Mouse (Mus musculus) gastrocnemius, postnatal 36 days (tissue): ENCODE results near the gene Nfatc3. TPM values are rescaled to one million over a fixed set of nuclear protein-coding genes. Genes with fewer than 3 reads are reported as not detected.

ENCODE experiments used
- DNase-seq, 2 experiments: peaks; one replicate each; pipeline ENCODE4 v3.0.0; 2022
- intact Hi-C: fragments of 180-260 bp; cut with DNase I; formaldehyde crosslinking; loops from one replicate; pipeline ENCODE4 v1.15.1; 2025
- total RNA-seq, 2 experiments: library from RNA; stranded (reverse); gene quantifications; 2 replicates each; pipeline ENCODE4 v1.2.3; 2021

The Nfatc3 gene
- total RNA-seq, 2 experiments from 2014 or later, result 19.5 to 22.8 TPM

DNA sequence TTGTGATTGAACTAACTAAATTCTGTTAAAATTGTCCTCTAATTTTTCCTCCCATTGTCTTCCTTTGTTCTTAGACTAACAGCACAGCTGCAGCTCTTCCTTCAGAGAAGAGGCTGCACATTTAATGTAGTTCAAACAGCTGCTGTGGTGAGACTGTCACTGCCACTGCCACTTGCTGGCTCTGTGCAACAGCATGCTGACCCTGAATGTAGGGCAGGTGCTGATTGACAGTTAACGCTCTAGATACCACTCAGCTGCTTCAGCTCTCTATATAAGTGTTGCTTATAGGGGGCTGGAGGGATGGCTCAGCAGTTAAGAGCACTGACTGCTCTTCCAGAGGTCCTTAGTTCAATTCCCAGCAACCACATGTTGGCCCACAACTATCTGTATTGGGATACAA, 53.9 kb downstream of the Nfatc3 start:
- DNase-seq, result no peak
- intact Hi-C loops, result loop anchor here (10.0 kb wide), 1 partner anchor 118 kb away; the partner anchor contains the start of gene Dus2

DNA sequence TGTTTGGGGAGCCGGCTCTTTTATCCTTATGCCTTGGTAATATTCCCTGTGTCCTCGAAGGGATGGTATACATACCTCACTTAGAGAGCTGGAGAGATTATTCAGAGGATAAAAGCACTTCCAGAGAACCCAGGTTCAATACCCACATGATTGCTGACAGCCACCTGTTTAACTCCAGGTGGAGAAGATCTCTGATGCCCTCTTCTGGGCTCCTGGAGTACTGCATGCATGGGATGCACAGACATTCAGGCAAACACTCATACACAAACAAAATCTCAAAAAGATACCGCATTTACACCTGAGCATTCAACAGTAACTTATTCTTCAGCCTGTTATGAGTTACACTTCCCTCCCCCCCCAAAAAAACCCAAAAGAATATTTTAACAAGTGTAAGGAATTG, 57.3 kb downstream of the Nfatc3 start:
- intact Hi-C loops, result loop anchor here (10.0 kb wide), 1 partner anchor 121 kb away; the partner anchor contains the start of gene Dus2
- no peak for DNase-seq

DNA sequence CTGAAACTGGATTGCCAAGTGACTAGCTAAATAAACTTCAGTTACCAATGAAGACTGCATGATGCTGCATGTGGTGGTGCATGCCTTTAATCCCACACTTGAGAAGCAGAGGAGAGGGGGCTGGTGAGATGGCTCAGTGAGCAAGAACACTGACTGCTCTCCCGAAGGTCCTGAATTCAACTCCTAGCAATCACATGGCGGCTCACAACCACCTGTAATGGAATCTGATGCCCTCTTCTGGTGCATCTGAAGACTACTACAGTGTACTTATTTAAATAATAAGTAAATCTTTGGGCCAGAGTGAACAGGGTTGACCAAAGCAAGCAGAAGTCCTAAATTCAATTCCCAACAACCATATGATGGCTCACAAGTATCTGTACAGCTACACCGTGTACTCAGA, 64.8 kb downstream of the Nfatc3 start:
- intact Hi-C loops, result no loop called here
- no peak for DNase-seq

DNA sequence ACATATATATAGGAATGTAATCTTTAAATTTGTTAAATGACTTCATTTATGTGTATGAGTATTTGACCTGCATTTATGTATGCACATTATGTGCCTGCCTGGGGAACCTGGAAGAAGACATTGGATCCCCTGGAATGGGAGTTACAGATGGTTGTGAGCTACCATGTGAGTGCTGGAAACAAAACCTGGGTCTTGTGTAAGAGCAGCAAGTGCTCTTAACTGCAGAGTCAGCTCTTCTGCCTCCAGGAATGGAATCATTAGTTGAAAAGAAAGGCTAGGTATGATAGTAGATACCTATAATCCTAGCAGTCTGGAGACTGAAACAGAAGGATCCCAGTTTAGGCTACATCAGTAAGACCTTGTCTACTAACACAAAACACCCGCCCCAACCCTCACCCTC, 67.4 kb downstream of the Nfatc3 start:
- intact Hi-C loops, result no loop called here
- no peak for DNase-seq

DNA sequence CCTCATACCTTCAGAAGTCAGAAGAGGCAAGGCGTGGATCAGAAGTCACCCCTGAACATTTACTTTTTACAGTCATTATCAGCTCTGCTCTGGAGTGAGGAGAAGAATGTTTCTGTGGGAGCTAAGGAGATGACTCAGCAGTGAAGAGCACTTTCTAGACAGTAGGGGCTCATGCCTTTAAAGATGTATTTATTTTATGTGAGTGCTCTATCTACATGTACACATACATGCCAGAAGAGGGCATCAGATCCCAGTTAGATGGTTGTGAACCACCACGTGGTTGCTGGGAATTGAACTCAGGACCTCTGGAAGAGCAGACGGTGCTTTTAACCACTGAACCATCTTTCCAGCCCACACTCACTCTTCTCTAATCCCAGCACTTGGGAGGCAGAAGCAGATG, 68.4 kb downstream of the Nfatc3 start:
- DNase-seq, result no peak
- intact Hi-C loops, result no loop called here

DNA sequence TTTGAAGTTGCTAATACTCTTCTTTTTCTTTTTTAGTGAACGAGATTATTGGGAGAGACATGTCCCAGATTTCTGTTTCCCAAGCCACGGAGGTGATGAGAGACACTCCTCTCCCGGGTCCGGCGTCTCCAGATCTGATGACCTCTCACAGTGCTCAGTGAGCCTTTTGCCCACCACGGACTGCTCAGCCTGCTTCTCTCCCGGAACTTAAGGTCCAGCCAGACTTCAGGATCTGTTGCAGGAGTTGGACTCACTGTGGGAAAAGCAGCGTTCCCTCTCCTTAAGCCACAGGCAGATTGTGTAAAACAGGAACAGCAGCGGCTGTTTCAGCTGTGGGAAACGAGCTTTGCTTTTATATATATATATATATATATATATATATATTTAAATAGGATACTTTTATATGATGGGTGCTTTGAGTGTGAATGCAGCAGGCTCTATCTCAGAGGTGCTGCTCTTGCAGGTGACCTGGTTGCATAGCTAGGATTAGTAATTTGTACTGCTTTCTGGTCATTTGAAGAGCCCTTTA, 69.3 kb downstream of the Nfatc3 start:
- no peak for DNase-seq
- intact Hi-C loops, result loop anchor here (1.0 kb wide), 1 partner anchor 24 kb away; no protein-coding TSS in a partner anchor

DNA sequence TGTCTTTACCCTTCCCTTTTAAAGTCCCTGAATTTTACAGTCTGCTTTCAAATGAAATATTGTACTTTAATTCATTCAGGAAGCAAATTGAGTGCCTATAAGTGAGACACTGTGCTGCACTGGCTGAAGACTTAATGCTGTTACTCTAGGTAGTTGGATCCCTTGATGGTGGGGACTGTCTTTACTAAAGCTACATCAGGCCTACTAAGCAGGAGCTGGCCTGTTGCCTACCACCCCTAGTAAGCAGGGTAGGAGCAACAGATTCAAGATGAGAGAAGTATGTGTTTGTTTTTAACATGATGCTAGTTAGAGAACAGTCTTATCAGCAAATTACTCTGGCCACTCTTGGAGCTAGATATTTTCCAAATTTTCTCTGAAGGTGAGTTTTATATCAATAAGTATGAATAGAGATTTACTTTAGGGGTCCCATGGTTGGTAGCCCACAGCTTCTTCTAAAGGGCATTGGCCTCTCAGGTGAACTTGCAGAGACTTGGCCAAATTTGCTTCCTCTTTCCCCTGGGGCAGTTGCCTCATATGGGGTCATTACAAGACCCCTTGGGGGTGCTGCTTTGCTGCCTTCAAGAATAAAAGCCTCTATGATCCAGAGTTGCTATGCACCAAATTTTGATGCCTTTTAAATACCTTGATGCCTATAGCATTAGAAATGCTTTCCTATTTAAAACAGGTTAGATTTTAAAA, 70.7 kb downstream of the Nfatc3 start:
- DNase-seq, result no peak
- intact Hi-C loops, result no loop called here

DNA sequence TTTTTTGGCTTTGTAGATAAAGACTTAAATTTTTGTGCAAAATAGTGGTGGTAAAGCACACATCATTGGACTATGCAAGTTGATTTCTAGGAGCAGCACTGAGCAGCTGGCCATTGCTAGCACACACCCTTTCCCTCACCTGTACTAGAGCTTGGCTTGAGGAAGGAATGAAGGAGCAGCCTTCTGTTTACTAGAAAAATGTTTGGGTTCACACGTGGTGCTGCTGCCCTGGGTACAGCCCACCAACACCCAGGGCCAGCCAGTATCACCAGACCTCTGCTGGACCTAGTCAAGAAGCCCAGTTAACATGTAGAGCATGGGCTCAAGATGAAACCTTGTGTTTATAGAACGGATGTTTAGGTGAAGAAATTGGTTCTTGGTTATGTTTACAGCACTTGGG, 71.4 kb downstream of the Nfatc3 start:
- DNase-seq, result no peak
- intact Hi-C loops, result no loop called here

DNA sequence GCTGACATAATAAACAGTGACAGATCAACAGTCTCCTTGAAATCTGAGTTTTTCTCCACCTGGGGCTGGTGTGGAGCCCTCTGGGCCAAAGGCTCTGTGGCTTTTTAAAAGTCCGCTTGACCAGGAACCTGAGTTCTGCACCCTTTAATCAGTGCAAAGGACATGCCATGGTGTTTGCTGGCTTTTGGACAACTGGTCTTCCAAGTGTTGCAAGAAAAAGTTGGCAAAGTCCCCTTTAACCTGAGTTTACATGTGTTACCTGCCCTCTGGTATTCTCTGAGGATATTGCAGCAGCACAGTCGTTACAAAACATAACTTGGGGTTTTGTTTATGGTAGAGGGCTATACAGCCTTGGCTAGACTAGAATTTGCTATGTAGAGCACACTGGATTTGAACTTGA, 71.9 kb downstream of the Nfatc3 start:
- intact Hi-C loops, result no loop called here

DNA sequence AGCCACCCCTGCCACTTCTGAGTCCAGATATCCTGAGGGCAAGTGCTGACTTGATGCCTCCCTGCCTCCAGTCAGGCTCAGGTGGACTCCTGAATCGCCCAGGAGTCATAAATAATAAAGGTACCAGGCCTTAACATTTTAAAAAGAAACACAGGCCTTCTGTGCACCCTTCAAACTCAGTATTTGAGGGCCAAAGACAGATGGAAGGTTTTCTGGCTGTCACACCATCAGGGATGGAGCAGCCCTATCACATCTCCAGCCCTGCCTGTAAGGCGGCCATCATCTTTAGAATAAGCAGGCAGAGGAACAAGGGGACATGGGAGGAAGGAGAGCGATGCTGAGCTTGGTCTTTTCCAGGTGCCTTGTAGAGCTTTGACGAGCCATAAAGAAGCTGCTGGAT, 72.4 kb downstream of the Nfatc3 start:
- intact Hi-C loops, result no loop called here
- DNase-seq, result no peak

More for the DNA sequence above, 71.9 kb downstream of the Nfatc3 start:
- DNase-seq, result no peak

DNA sequence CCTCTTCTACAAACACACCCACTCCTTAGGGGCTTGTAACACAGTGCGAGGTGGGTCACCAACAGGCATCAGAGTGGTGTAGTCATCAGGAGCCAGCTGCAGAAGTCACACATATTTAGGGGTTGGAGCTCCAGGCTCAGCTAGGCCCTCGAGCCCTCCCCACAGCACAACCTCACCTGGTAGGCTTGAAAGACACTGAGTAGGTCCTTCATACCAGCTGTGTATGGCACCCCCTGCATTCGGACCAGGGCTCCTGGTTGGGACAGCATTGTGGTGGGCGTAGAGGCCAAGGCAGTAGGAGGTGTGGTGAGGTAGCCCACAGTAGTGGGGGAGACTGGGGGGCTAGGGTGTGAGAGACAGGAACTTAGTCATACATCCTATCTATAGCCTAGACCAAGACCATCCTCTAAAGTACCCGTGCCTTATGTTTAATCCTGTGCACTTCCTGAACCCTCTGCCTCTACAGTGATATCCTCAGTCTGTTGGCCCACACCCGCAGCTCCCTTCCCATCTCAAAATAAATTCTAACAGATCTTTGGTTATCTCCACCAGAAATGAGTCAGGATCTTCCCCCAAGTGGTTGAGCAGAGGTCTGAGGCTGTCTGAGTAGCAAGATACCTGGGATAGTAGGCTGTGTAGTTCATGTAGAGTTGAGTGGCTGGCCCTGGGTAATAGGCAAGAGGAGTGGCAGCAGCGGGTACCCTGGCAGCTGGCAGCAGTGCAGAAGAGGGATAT, 73.0 kb downstream of the Nfatc3 start:
- no peak for DNase-seq

DNA sequence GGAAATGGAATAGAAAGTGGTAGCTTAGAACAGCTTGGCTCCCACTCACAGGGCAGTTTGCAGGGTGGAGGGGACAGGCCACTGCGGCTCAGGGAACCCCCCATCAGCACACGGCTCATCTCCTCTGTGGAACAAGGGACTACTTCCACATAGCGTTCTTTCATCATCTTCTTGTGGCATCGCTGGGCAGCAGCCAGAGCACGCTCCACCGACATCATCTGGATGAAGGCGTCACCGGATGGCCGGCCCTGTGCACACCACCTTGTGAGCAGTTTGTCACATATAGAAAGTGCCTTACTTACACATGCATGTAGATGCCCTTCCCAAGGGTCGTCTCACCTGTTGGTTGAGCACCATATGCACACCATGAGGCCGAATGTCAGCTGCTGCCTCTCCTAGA, 73.7 kb downstream of the Nfatc3 start:
- DNase-seq, result no peak
- intact Hi-C loops, result no loop called here

More for the DNA sequence above, 73.0 kb downstream of the Nfatc3 start:
- intact Hi-C loops, result no loop called here

DNA sequence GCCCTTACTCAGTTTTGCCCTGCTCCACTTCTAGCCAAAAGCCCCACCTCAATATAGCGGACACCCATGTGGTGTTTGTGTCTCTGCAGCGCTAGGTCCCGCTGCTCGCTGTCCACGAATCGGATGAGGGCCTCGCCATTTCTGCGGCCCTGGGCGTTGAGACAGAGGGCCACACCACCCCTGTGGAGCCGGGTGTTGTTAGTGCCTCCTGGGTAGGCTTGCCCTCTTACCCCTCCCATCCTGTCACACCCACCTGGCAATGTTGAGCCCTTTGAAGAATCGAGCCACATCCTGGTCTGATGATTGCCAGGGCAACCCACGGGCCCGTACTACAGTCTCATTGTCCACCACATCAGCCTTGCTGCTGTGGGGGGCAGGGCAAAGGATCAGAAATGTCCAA, 74.9 kb downstream of the Nfatc3 start:
- intact Hi-C loops, result no loop called here
- no peak for DNase-seq

DNA sequence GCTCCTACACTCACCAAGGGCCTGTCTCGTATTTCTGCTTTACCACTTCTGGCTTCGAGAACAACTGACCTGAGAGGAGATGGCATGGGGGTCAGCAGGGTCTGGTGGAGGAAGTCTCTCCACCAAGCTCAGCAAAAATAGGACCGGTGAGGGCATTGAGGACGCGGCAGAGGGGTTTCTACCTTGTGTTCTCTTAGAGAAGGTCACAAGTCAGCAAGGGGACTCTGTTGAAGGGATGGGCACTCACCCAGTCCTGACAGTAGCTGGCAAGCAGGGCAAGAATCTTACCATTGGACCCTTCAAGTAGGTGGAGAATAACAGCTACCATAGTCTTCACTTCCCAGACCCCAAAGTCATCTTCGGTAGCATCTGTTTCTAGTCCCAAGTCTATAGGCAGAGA, 75.3 kb downstream of the Nfatc3 start:
- intact Hi-C loops, result no loop called here

DNA sequence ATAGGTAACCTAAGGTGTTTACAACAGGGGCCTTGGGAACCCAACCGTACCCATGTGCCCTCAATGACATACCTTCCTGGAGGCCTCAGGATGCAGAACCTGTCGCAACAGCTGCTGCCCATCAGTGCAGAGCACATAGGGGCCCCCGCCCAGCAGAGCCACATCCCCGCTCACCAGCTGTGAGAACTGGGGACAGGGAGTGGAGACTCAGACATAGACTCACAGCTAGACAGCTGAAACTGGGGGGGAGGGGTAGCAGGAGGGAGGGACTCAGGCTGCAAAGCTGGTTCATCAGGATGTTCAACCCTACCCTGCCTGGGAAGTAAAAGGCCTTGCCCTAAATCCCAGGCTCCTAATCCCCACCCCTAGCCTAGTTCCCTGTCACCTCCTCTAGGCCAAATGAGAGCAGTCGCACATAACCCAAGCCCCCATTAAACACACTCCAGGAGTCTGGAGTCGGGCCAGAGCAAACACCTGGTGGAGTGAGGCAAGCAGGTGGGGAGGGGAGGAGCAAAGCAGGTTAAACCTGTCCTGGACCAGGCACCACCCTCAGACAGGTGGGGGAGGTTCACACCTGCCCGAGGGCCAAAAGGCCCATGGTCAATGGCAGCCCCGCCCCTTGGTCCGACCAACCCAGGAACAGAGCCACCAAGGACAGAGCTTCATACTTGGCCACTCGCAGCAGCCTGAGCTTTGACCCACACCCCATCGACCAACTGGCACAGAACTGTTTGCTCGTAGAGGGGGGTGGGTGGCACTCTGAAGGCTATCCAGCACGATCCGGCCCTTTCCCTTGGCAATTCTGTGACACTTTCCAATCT, 76.3 kb downstream of the Nfatc3 start:
- no peak for DNase-seq
- intact Hi-C loops, result no loop called here

More for the DNA sequence above, 75.3 kb downstream of the Nfatc3 start:
- no peak for DNase-seq

DNA sequence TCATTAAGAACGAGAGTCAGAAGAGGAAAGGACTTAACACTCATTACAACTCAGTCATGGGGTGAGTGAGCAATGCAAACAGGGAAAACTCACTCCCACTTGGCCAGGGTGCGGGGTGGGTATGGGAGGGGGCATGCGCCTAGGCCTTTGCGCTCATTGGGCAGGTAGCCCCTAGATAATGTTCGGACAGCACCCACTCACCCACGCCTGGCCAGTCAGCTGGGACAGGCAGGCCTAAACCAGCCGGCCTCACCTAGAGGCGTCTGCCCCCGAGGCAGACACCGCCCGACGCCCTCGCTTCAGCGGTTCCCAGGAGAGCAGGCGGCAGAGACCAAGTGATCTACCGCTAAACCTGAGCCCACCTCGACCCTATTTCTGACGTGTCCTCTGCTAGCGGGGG, 77.0 kb downstream of the Nfatc3 start:
- intact Hi-C loops, result no loop called here
- no peak for DNase-seq

DNA sequence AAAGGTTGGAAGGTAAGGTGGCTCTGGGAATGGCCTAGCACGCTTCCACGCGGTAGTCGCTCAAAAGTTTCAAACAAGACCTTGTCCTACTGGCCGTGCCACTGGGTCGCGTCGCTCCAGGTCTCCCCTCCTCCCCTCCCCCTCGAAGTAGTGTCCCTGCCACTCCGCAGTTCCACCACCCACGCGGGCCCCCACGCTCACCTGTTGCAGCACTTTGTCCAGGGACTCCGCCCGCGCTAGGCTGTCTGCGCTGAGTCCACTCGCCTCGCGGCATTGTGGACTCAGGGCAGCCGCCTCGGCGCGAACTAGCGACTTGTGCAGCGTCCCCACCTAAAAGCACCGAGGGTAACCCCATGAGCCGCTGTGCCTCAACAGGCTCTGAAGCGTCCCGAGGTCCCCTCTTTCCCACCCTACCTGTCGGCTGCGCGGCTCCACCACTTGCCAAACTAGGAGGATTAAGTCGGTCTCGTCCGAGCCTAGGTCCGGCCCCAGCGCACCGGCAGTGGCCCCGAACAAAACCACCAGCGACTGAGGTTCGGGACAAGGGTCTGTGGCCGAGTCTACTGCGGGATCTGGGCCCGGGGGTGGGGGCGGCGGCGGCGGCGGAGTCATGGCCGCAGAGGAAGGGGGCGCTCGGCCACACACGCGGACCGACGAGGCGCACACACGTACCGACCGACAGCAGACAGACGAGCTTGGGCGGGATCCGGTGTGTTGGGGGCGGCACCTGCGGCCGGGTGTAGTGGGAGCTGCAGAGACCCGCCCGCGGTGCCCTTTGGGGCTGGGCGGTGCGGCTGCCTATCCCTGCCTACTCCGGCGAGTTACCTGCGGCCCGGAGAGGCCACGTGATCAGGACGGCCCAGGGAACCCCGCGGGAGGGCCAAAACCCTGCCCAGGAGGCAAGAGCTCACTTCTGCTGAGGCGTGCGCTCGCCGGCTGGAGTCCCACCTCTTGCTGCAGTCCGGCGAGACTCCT, 77.8 kb downstream of the Nfatc3 start, which contains the start of gene Esrp2:
Esrp2 (minus strand) TSS at position 819 of the 975 bp plus-strand sequence.
- DNase-seq, result no peak
- intact Hi-C loops, result no loop called here

DNA sequence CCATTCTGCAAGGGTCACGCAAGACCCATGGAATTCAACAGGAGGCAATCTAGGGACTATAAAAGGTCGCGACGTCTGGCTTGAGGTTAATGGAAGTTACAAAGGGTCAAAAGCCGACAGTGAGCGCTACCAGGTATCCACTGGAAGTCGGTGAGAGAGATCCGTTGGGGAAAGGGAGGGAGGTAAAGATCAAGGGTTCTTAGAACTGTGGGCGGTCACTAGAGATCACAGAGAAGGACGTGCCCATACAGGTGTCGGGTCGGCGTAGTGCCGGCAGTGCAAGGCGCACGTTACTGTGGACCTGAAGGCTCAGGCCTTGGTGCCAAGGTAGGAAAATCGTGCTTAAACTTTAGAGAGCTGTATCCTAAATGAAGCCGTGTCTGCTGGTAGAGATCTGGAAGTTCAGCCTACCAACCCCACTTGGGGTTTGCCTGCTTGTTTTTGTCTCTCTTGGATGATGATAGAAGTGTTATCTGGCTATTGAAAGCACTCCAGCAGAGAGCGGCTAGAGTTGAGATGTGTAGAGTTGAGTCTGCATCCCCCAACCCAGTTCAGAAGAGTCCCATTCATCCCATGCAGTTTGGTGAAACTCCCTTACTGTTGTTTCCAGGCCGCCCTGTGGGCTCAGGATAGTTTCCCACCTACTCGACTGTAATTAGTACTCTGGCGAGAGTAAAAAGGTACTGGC, 78.7 kb downstream of the Nfatc3 start:
- intact Hi-C loops, result no loop called here
- no peak for DNase-seq

DNA sequence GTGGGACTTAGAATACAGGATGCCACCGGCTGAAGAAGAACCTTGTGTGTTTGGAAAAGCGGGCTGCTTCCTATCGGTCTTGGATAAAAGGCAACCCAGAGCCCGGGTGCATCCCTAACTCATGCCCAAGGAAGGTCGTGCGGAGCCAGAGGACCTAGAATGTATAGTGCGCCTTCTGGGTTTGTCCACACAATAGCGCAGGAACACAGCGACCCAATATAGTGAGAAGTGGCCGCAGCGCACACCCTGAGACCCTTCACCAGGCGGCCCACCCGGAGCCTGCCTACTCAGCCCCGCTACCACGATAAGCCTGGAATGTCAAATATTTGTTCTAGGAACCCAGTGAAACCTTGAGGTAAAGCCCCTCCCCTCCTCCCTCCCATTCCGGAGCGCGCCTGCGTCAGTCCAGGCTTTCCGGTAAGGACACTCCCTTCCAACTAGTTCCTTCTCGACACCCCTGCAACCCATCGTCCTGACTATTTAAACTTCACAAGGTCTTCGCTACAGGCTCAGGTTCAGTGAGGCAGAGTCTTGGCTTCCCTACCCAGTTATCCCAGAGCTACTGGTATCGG, 79.4 kb downstream of the Nfatc3 start:
- DNase-seq, result peak in 1 of 2 experiments; percentile 45
- intact Hi-C loops, result no loop called here
